Mouse (Mus musculus) spleen, adult 2 months (tissue): Measurements from ENCODE around the gene Igfbp2.

Source experiments
- CTCF ChIP-seq: fragments of 200-500 bp; IDR thresholded peaks from 2 replicates; pipeline ENCODE4 v1.5.1; 2011; ENCODE audit warnings: mild to moderate bottlenecking, inconsistent platforms; ENCODE audit not compliant: insufficient read depth, insufficient read length, insufficient replicate concordance; ENCODE audit errors: extremely low read depth
- POLR2A ChIP-seq: fragments of 200-500 bp; IDR thresholded peaks from 2 replicates; pipeline ENCODE4 v1.6.1; 2011; ENCODE audit warnings: low read depth, low read length, inconsistent platforms

- TF ChIP-seq POLR2A (no peak), CTCF (no peak)
Observed at GRCm38 (mm10) chr1:72824707-72825101, 401 bp downstream of the Igfbp2 start.
